In genomic region chr10:17613281-17613680, GRCm38 (mm10) we compare ENCODE assay signal across 15 mouse cellular contexts.
DNase-seq lines count a peak whose midpoint lies in the region; ATAC-seq and TF ChIP-seq lines count a peak whose summit lies in the region.
"Had no signal": no experiment of that assay in that cellular context is flagged by ENCODE, and none has a peak within 500 bp of the region (broad histone marks: within the 10 kb centered on the region; RNA-seq: fewer than 3 reads in every experiment).

No protein-coding gene starts in this region.

- no peak overlapping the region for H3K27ac ChIP-seq in kidney, adult 2 months (ENCODE audit: insufficient read depth, low read depth, low read length)
- no peak overlapping the region for H3K27ac ChIP-seq in kidney, embryonic 16.5 days (ENCODE audit: low read length)
- no peak overlapping the region for H3K27ac ChIP-seq in MEL (ENCODE audit: control insufficient read depth, low read depth, low read length)
- H3K27ac ChIP-seq: embryonic facial prominence, embryonic 15.5 days; limb, embryonic 13.5 days had no signal

- no peak overlapping the region for H3K4me2 ChIP-seq in kidney, embryonic 16.5 days (replicated peaks; ENCODE audit: low read depth, low read length)
- H3K4me2 ChIP-seq: embryonic facial prominence, embryonic 15.5 days; limb, embryonic 13.5 days had no signal

- peaks cover 2% of the 10 kb centered on the region; the same call in 1 of the 2 replicates for H3K4me1 ChIP-seq in kidney, adult 2 months (ENCODE audit: control insufficient read depth, insufficient read depth, low read length)
- no peaks in the 10 kb centered on the region for H3K4me1 ChIP-seq in kidney, embryonic 16.5 days (ENCODE audit: insufficient read depth, low read length)
- peaks cover 0 to 3% of the 10 kb centered on the region in 2 experiments; a peak in 2 of 4 replicates for H3K4me1 ChIP-seq in MEL (ENCODE audit: control insufficient read depth in 1 of 2, insufficient read depth in 2 of 2, low read length in 2 of 2)
- H3K4me1 ChIP-seq: embryonic facial prominence, embryonic 15.5 days; limb, embryonic 13.5 days had no signal

- no peaks in the 10 kb centered on the region for H3K79me2 ChIP-seq in MEL (ENCODE audit: control insufficient read depth, insufficient read depth, low read length, poor library complexity)

- H3K4me3 ChIP-seq in kidney, adult 2 months (ENCODE audit: insufficient read depth, low read depth, low read length): no peak overlapping the region
- H3K4me3 ChIP-seq in kidney, embryonic 16.5 days (ENCODE audit: low read length): no peak overlapping the region
- H3K4me3 ChIP-seq in MEL (ENCODE audit: control insufficient read depth in 1 of 2, insufficient read depth in 1 of 2, low read depth in 2 of 2, low read length in 2 of 2): no peak overlapping the region
- H3K4me3 ChIP-seq: embryonic facial prominence, embryonic 15.5 days; limb, embryonic 13.5 days had no signal

- WGBS in kidney, adult 2 months: 46% methylated on average over 3 of the region's 3 CpGs
- 84% methylated on average over 3 of the region's 3 CpGs for WGBS in kidney, embryonic 16.5 days

- TF ChIP-seq POLR2A in kidney, adult 2 months (IDR thresholded peaks at IDR 0.05; ENCODE audit: low read depth, low read length): no peak
- TF ChIP-seq POLR2A in MEL (IDR thresholded peaks at IDR 0.05; ENCODE audit: control insufficient read depth in 1 of 2, insufficient read depth in 1 of 2, low read depth in 1 of 2, low read length in 2 of 2, poor library complexity in 1 of 2): no peak

- no peaks in the 10 kb centered on the region for H3K27me3 ChIP-seq in kidney, adult 2 months (replicated peaks; ENCODE audit: control insufficient read depth, insufficient read depth, low read length)
- H3K27me3 ChIP-seq in kidney, embryonic 16.5 days (ENCODE audit: insufficient read depth, low read length): no peaks in the 10 kb centered on the region
- no peaks in the 10 kb centered on the region for H3K27me3 ChIP-seq in MEL (ENCODE audit: control insufficient read depth in 1 of 2, insufficient read depth in 2 of 2, low read length in 2 of 2)
- H3K27me3 ChIP-seq: CH12.LX; embryonic facial prominence, embryonic 15.5 days; limb, embryonic 13.5 days had no signal

- no peak for ATAC-seq in kidney, embryonic 16.5 days (ENCODE audit: low FRiP score, low TSS enrichment)
- peak; percentile 99 for ATAC-seq in megakaryocyte, adult 5-6 weeks (ENCODE audit: poor library complexity, severe bottlenecking)
- no peak for ATAC-seq in activated CD4-positive, CD25-positive, alpha-beta regulatory T cell, adult 4 months
- ATAC-seq: inflammation-experienced regulatory T-cells, adult 6 months had no signal

- H3K9me3 ChIP-seq in kidney, embryonic 16.5 days (ENCODE audit: low read length): no peaks in the 10 kb centered on the region
- H3K9me3 ChIP-seq in MEL (replicated peaks; ENCODE audit: insufficient read depth, low read length): no peaks in the 10 kb centered on the region
- H3K9me3 ChIP-seq: embryonic facial prominence, embryonic 15.5 days; limb, embryonic 13.5 days had no signal

- TF ChIP-seq CTCF in kidney, adult 2 months (conservative IDR thresholded peaks at IDR 0.05; ENCODE audit: insufficient read depth, insufficient read length, low read depth, low read length): no peak
- TF ChIP-seq CTCF in MEL (IDR thresholded peaks at IDR 0.05 in 2 of 3, conservative IDR thresholded peaks at IDR 0.05 in 1 of 3; ENCODE audit: control insufficient read depth in 1 of 3, insufficient read depth in 1 of 3, low read depth in 2 of 3, low read length in 3 of 3, poor library complexity in 1 of 3, severe bottlenecking in 1 of 3): no peak

- no peak overlapping the region for H3K9ac ChIP-seq in kidney, embryonic 16.5 days (replicated peaks; ENCODE audit: low read length)
- no peak overlapping the region for H3K9ac ChIP-seq in MEL (ENCODE audit: control insufficient read depth, low read depth, low read length, poor library complexity, severe bottlenecking)
- H3K9ac ChIP-seq: embryonic facial prominence, embryonic 15.5 days; limb, embryonic 13.5 days had no signal

- TF ChIP-seq EP300 in MEL (IDR thresholded peaks at IDR 0.05; ENCODE audit: low read depth in 1 of 2, low read length in 2 of 2): no peak

- H3K36me3 ChIP-seq in kidney, adult 2 months (ENCODE audit: control insufficient read depth, insufficient read depth, low read length): no peaks in the 10 kb centered on the region
- H3K36me3 ChIP-seq in kidney, embryonic 16.5 days (ENCODE audit: insufficient read depth, low read length): no peaks in the 10 kb centered on the region
- H3K36me3 ChIP-seq in MEL (ENCODE audit: control insufficient read depth in 1 of 2, insufficient read depth in 2 of 2, low read length in 2 of 2): peaks cover 0 to under 1% of the 10 kb centered on the region in 2 experiments; a peak in 2 of 4 replicates
- H3K36me3 ChIP-seq: embryonic facial prominence, embryonic 15.5 days; limb, embryonic 13.5 days had no signal

- no peak for TF ChIP-seq RAD21 in MEL (IDR thresholded peaks at IDR 0.05; ENCODE audit: low read depth, low read length)

- DNase-seq in kidney, adult 2 months: peak; percentile 80
- peak; percentile 36 for DNase-seq in MEL (ENCODE audit: low read depth, low spot score)
- DNase-seq in fibroblast of lung, adult 2 months (ENCODE audit: low read depth): peak; percentile 26
- DNase-seq in gastrocnemius, adult 8-10 months (ENCODE audit: low spot score in 2 of 2): no peak
- DNase-seq: cerebellum, postnatal 25 days; heart, adult 11 months; heart, postnatal 14 days; thymus, postnatal 14 days had no signal

TF ChIP-seq in MEL, 35 proteins besides CTCF, POLR2A, EP300 and RAD21:
- TF ChIP-seq JUND (IDR thresholded peaks at IDR 0.05; ENCODE audit: low read depth, low read length) (no peak), MYB (IDR thresholded peaks at IDR 0.05; ENCODE audit: low read depth, low read length) (0 out of 2 replicates have a peak, but pooled peaks have one; percentile 11), E2F4 (IDR thresholded peaks at IDR 0.05; ENCODE audit: borderline replicate concordance, low read depth, low read length) (no peak), ZC3H11A (IDR thresholded peaks at IDR 0.05; ENCODE audit: low read depth, low read length) (no peak), TBP (IDR thresholded peaks at IDR 0.05; ENCODE audit: low read depth, low read length) (no peak), KAT2A (conservative IDR thresholded peaks at IDR 0.05; ENCODE audit: low read depth, low read length) (no peak), ELF1 (IDR thresholded peaks at IDR 0.05; ENCODE audit: low read depth, low read length) (no peak)

Comparison
In these comparisons a context has a peak if more than half of its experiments do, and no peak if none do; other contexts are left out.
1. DNase-seq: peak in kidney, adult 2 months (single experiment), MEL (single experiment) and fibroblast of lung, adult 2 months (single experiment); none in gastrocnemius, adult 8-10 months (0 of 2).